Mouse (Mus musculus): ENCODE data around the gene Prkce. TPM values are rescaled to one million over a fixed set of nuclear protein-coding genes. Genes with fewer than 3 reads are reported as not detected.

Gene Prkce
- polyA plus RNA-seq, 1 experiment from 2014 or later: 1.1 TPM

GRCm38 (mm10) chr17:86198496-86199465 lies 31.2 kb downstream of the Prkce start:
- 96% methylated on average over 16 of the region's 16 CpGs for WGBS (ENCODE audit: missing documents)
- Histone ChIP-seq H3K4me3 (ENCODE audit: inconsistent target) (no peak overlapping the region), H3K27ac (no peak overlapping the region), H3K36me3 (ENCODE audit: inconsistent target) (no peaks in the 10 kb centered on the region), H3K79me2 (ENCODE audit: inconsistent target) (no peaks in the 10 kb centered on the region)

GRCm38 (mm10) chr17:86201981-86202380 lies 34.4 kb downstream of the Prkce start:
- H3K27ac ChIP-seq: no peak overlapping the region
- no peak overlapping the region for H3K4me3 ChIP-seq (ENCODE audit: inconsistent target)
- no peaks in the 10 kb centered on the region for H3K79me2 ChIP-seq (ENCODE audit: inconsistent target)
- no peaks in the 10 kb centered on the region for H3K36me3 ChIP-seq (ENCODE audit: inconsistent target)
- WGBS (ENCODE audit: missing documents): 98% methylated on average over 7 of the region's 7 CpGs

GRCm38 (mm10) chr17:86202972-86203371 lies 35.4 kb downstream of the Prkce start:
- WGBS (ENCODE audit: missing documents): 49% methylated on average over 6 of the region's 6 CpGs
- Histone ChIP-seq H3K4me3 (ENCODE audit: inconsistent target) (no peak overlapping the region), H3K36me3 (ENCODE audit: inconsistent target) (no peaks in the 10 kb centered on the region), H3K79me2 (ENCODE audit: inconsistent target) (no peaks in the 10 kb centered on the region), H3K27ac (no peak overlapping the region)

GRCm38 (mm10) chr17:86203531-86204450 lies 36.2 kb downstream of the Prkce start:
- no peak overlapping the region for H3K27ac ChIP-seq
- H3K36me3 ChIP-seq (ENCODE audit: inconsistent target): no peaks in the 10 kb centered on the region
- H3K79me2 ChIP-seq (ENCODE audit: inconsistent target): no peaks in the 10 kb centered on the region
- no peak overlapping the region for H3K4me3 ChIP-seq (ENCODE audit: inconsistent target)
- WGBS (ENCODE audit: missing documents): 87% methylated on average over 20 of the region's 20 CpGs

- Histone ChIP-seq H3K36me3 (ENCODE audit: inconsistent target) (no peaks in the 10 kb centered on the region), H3K79me2 (ENCODE audit: inconsistent target) (no peaks in the 10 kb centered on the region), H3K4me3 (ENCODE audit: inconsistent target) (no peak overlapping the region), H3K27ac (no peak overlapping the region)
- WGBS (ENCODE audit: missing documents): 14% methylated on average over 8 of the region's 8 CpGs
Observed at GRCm38 (mm10) chr17:86206289-86206688, 38.7 kb downstream of the Prkce start.

GRCm38 (mm10) chr17:86208057-86208820 lies 40.7 kb downstream of the Prkce start:
- WGBS (ENCODE audit: missing documents): 38% methylated on average over 16 of the region's 17 CpGs
- no peaks in the 10 kb centered on the region for H3K36me3 ChIP-seq (ENCODE audit: inconsistent target)
- H3K79me2 ChIP-seq (ENCODE audit: inconsistent target): no peaks in the 10 kb centered on the region
- no peak overlapping the region for H3K4me3 ChIP-seq (ENCODE audit: inconsistent target)
- no peak overlapping the region for H3K27ac ChIP-seq

- Histone ChIP-seq H3K27ac (no peak overlapping the region), H3K79me2 (ENCODE audit: inconsistent target) (no peaks in the 10 kb centered on the region), H3K4me3 (ENCODE audit: inconsistent target) (no peak overlapping the region), H3K36me3 (ENCODE audit: inconsistent target) (no peaks in the 10 kb centered on the region)
- 65% methylated on average over 5 of the region's 5 CpGs for WGBS (ENCODE audit: missing documents)
Observed at GRCm38 (mm10) chr17:86208821-86209186, 41.2 kb downstream of the Prkce start.

- H3K36me3 ChIP-seq (ENCODE audit: inconsistent target): no peaks in the 10 kb centered on the region
- 63% methylated on average over 13 of the region's 13 CpGs for WGBS (ENCODE audit: missing documents)
- no peak overlapping the region for H3K27ac ChIP-seq
- no peak overlapping the region for H3K4me3 ChIP-seq (ENCODE audit: inconsistent target)
- H3K79me2 ChIP-seq (ENCODE audit: inconsistent target): no peaks in the 10 kb centered on the region
Observed at GRCm38 (mm10) chr17:86209680-86210251, 42.2 kb downstream of the Prkce start.

GRCm38 (mm10) chr17:86212204-86212603 lies 44.6 kb downstream of the Prkce start:
- H3K36me3 ChIP-seq (ENCODE audit: inconsistent target): no peaks in the 10 kb centered on the region
- no peak overlapping the region for H3K4me3 ChIP-seq (ENCODE audit: inconsistent target)
- WGBS (ENCODE audit: missing documents): 87% methylated on average over 3 of the region's 3 CpGs
- H3K27ac ChIP-seq: no peak overlapping the region
- H3K79me2 ChIP-seq (ENCODE audit: inconsistent target): no peaks in the 10 kb centered on the region

- 88% methylated on average over 9 of the region's 9 CpGs for WGBS (ENCODE audit: missing documents)
- no peak overlapping the region for H3K27ac ChIP-seq
- H3K4me3 ChIP-seq (ENCODE audit: inconsistent target): no peak overlapping the region
- H3K79me2 ChIP-seq (ENCODE audit: inconsistent target): no peaks in the 10 kb centered on the region
- H3K36me3 ChIP-seq (ENCODE audit: inconsistent target): no peaks in the 10 kb centered on the region
Observed at GRCm38 (mm10) chr17:86214285-86214684, 46.7 kb downstream of the Prkce start.

GRCm38 (mm10) chr17:86214741-86215140 lies 47.2 kb downstream of the Prkce start:
- Histone ChIP-seq H3K27ac (no peak overlapping the region), H3K36me3 (ENCODE audit: inconsistent target) (no peaks in the 10 kb centered on the region), H3K79me2 (ENCODE audit: inconsistent target) (no peaks in the 10 kb centered on the region), H3K4me3 (ENCODE audit: inconsistent target) (no peak overlapping the region)
- WGBS (ENCODE audit: missing documents): 87% methylated on average over 13 of the region's 14 CpGs

DNA sequence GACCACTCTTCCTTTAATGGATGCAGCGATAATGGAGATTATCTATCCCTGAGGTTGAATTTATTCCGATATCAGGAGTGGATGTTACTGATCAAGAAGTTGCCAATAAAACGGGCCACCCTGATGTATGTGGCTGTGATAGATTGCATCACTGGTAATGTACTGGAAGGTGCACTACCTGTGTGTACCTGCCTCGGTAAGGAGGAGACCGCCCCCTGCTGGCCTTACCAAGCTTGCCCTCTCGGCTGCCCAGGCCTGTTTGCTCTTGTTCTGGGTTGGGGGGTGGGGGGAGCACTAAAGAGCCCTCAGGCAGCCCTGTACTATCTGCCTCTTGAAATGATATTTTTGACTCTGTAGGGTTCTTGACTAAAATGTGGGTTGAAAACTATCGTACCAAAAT lies 48.2 kb downstream of the Prkce start:
- H3K36me3 ChIP-seq (ENCODE audit: inconsistent target): no peaks in the 10 kb centered on the region
- H3K4me3 ChIP-seq (ENCODE audit: inconsistent target): no peak overlapping the region
- no peaks in the 10 kb centered on the region for H3K79me2 ChIP-seq (ENCODE audit: inconsistent target)
- H3K27ac ChIP-seq: no peak overlapping the region
- WGBS (ENCODE audit: missing documents): 69% methylated on average over 7 of the region's 7 CpGs

DNA sequence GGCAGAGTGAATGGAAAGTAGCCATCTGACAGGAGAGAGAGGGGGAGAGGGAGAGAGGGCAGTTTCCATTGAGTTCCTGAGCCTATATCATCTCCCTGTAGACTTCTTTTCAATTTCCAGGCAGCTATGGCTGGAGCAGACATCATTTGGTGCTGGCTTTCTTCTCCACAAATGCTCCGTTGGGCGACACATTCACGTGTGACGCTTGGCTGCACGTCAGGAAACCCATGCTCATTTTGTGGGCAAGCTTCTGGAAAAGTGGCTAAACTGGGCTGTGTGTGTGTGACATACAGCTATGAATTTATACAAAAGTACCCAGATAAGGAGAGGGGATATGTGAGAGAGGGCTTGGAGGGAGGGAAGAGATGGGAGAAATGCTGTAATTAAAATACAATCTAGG lies 49.9 kb downstream of the Prkce start:
- H3K27ac ChIP-seq: no peak overlapping the region
- H3K4me3 ChIP-seq (ENCODE audit: inconsistent target): no peak overlapping the region
- no peaks in the 10 kb centered on the region for H3K79me2 ChIP-seq (ENCODE audit: inconsistent target)
- no peaks in the 10 kb centered on the region for H3K36me3 ChIP-seq (ENCODE audit: inconsistent target)
- 82% methylated on average over 5 of the region's 5 CpGs for WGBS (ENCODE audit: missing documents)

- Histone ChIP-seq H3K4me3 (ENCODE audit: inconsistent target) (no peak overlapping the region), H3K36me3 (ENCODE audit: inconsistent target) (no peaks in the 10 kb centered on the region), H3K79me2 (ENCODE audit: inconsistent target) (no peaks in the 10 kb centered on the region), H3K27ac (no peak overlapping the region)
- WGBS (ENCODE audit: missing documents): 70% methylated on average over 11 of the region's 11 CpGs
Observed at GRCm38 (mm10) chr17:86218553-86218952, 51.0 kb downstream of the Prkce start.
